Mouse (Mus musculus): Measurements from ENCODE around the gene Gpatch3. TPM values are rescaled to one million over a fixed set of nuclear protein-coding genes. Genes with fewer than 3 reads are reported as not detected.

Gene Gpatch3
- 6.2 and 7.5 TPM in 2 replicates for polyA plus RNA-seq (2014; fragmentation: Nextera tagmentation; extraction: Ambion mirVana)

DNA sequence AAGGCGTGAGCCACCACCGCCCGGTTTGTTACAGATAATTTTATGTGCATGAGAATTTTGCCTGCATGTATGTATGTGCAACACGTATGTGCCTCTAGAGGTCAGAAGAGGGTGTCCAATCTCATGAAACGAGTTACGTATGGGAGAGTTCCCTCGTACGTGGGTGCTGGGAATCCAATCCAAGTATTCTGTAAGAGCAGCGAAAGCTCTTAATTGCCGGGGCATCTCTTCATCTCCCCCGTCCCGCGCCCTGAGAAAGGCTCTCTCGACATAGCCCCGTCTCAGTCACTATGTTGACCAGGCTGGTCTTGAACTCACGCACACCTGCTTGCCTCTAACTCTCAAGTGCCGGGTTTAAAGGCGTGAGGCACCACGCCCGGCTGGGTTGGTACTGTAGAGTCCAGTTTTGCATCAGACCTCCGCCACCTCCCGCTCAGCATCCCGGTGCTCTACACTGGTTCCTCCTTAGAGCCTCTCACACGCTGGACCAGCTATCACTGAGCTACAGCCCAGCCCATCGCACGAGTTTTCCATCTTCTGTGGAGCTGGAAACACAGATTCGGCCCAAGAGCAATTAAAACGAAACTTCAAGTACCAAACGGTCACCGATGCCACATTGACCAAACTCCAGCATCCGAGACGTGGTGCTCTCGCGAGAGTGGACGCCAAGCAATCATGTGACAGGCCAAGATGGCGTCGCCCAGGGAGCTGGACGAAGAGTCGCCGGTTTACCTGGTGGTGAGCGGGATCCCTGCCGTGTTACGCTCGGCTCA, at the start of gene Gpatch3:
Gene Gpatch3 (plus strand): TSS at position 676 of the 773 bp plus-strand sequence.
- H3K9me3 ChIP-seq (ENCODE audit: control insufficient read depth, low read length): no peaks in the 10 kb centered on the region
- ATAC-seq (ENCODE audit: low FRiP score) (peak; percentile 94), DNase-seq (ENCODE audit: low spot score) (peak; percentile 96)
- 7% methylated on average over 44 of the region's 44 CpGs for WGBS
- H3K27me3 ChIP-seq (ENCODE audit: control insufficient read depth, insufficient read depth, low read length): no peaks in the 10 kb centered on the region
- peak within 1 kb of the TSS; percentile 81 for H3K4me2 ChIP-seq (replicated peaks)
- peaks cover 10% of the 10 kb centered on the region; the same call in 1 of the 2 replicates for H3K4me1 ChIP-seq (replicated peaks; ENCODE audit: control insufficient read depth, insufficient read depth, low read length)
- H3K27ac ChIP-seq: peak within 1 kb of the TSS; percentile 67
- H3K36me3 ChIP-seq (replicated peaks; ENCODE audit: control insufficient read depth, insufficient read depth): peaks cover 15% of the 10 kb centered on the region
- H3K9ac ChIP-seq: peak within 1 kb of the TSS; percentile 87
- H3K4me3 ChIP-seq (replicated peaks; ENCODE audit: low read length): peak within 1 kb of the TSS; percentile 99

DNA sequence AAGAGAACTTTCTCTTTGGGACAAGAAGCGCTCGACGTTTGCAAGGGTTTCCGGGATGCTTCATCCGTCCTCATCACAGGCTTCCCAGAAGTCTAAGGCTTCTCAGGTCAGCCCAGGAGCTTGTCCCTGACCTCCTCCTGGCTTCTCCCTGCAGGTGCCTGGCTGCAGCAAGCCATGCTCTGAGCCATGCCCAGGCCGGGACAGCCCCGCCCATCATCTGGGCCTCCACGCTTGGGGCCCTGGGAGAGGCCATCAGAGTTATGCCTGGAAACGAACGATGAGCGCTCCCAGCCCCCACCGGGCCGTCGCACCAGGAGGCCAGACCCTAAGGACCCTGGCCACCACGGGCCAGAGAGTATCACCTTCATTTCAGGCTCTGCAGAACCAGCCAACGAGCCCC, 46.8 kb upstream of the Gpatch3 start:
- 71% methylated on average over 16 of the region's 16 CpGs for WGBS
- no peaks in the 10 kb centered on the region for H3K27me3 ChIP-seq (ENCODE audit: control insufficient read depth, insufficient read depth, low read length)
- peaks cover 47% of the 10 kb centered on the region for H3K36me3 ChIP-seq (replicated peaks; ENCODE audit: control insufficient read depth, insufficient read depth)
- no peak overlapping the region for H3K9ac ChIP-seq
- DNase-seq (ENCODE audit: low spot score) (no peak), ATAC-seq (ENCODE audit: low FRiP score) (no peak)
- no peaks in the 10 kb centered on the region for H3K9me3 ChIP-seq (ENCODE audit: control insufficient read depth, low read length)
- no peak overlapping the region for H3K27ac ChIP-seq
- H3K4me1 ChIP-seq (replicated peaks; ENCODE audit: control insufficient read depth, insufficient read depth, low read length): no peaks in the 10 kb centered on the region
- H3K4me2 ChIP-seq (replicated peaks): no peak overlapping the region
- no peak overlapping the region for H3K4me3 ChIP-seq (replicated peaks; ENCODE audit: low read length)

DNA sequence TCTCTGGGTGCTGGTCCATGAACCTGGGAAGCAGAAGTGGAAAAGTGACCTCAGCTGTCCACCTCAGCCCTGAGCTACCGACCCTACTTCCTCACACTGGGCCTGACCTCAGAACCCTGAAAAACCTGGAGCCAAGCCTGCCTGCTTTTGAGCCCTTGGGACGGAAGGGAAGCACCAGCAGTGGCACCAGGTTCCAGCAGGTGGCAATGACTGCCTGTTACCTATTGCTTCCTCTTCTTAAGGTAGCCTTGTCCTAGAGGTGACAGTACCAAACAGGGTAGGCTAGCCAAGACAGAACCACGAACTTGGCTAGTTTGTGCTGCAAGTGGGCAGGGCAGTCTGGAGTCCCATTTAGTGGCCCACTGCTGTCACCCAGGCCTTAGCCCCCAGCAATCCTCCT, 41.8 kb upstream of the Gpatch3 start:
- H3K36me3 ChIP-seq (replicated peaks; ENCODE audit: control insufficient read depth, insufficient read depth): peaks cover 93% of the 10 kb centered on the region
- 84% methylated on average over 3 of the region's 3 CpGs for WGBS
- ATAC-seq (ENCODE audit: low FRiP score) (no peak), DNase-seq (ENCODE audit: low spot score) (no peak)
- no peak overlapping the region for H3K4me3 ChIP-seq (replicated peaks; ENCODE audit: low read length)
- H3K9ac ChIP-seq: no peak overlapping the region
- no peaks in the 10 kb centered on the region for H3K27me3 ChIP-seq (ENCODE audit: control insufficient read depth, insufficient read depth, low read length)
- H3K9me3 ChIP-seq (ENCODE audit: control insufficient read depth, low read length): no peaks in the 10 kb centered on the region
- no peaks in the 10 kb centered on the region for H3K4me1 ChIP-seq (replicated peaks; ENCODE audit: control insufficient read depth, insufficient read depth, low read length)
- H3K4me2 ChIP-seq (replicated peaks): no peak overlapping the region
- H3K27ac ChIP-seq: no peak overlapping the region

DNA sequence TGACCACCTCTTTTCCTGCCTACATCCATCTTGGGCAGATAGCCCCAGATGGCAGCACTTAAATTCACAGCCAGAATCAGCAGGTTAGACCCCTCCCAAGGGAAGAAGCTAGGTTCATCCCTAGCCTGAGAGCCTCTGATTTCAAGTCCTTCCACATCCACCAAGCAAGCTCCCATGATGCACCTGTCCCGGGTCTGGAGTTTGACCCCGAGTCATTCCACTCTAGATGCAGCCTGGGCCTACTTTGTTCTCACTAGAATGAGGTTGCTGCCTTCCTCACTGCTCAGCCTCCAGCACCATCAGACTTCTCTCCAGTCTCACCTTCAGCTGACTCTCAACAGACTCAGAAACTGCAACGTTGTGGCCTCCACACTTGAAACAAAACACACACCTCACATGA, 38.5 kb upstream of the Gpatch3 start:
- Histone ChIP-seq H3K36me3 (replicated peaks; ENCODE audit: control insufficient read depth, insufficient read depth) (peaks cover 97% of the 10 kb centered on the region), H3K27me3 (ENCODE audit: control insufficient read depth, insufficient read depth, low read length) (no peaks in the 10 kb centered on the region), H3K4me1 (replicated peaks; ENCODE audit: control insufficient read depth, insufficient read depth, low read length) (no peaks in the 10 kb centered on the region), H3K4me3 (replicated peaks; ENCODE audit: low read length) (no peak overlapping the region), H3K9me3 (ENCODE audit: control insufficient read depth, low read length) (no peaks in the 10 kb centered on the region), H3K4me2 (replicated peaks) (no peak overlapping the region), H3K9ac (no peak overlapping the region), H3K27ac (no peak overlapping the region)
- DNase-seq (ENCODE audit: low spot score) (no peak), ATAC-seq (ENCODE audit: low FRiP score) (no peak)
- 92% methylated on average over 3 of the region's 3 CpGs for WGBS

DNA sequence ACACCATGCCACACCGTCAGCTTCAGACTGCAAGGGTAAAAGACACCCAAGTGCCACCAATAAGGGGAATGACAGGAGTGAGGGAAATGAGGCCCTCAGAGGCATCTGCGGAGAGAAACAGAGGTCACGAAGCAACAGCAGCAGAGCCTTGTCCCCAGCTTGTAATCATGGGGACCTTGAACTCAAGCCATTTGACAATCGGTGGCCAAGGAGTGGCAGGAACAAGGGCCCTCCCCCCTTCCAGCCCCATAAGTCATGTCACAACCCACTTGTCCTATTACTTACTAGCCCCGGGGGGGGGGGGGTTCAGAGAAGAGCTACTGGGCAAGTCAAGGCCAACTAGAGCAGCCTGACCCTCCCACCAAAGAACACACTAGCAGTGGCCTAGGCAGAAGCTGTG, 37.9 kb upstream of the Gpatch3 start:
- H3K9me3 ChIP-seq (ENCODE audit: control insufficient read depth, low read length): no peaks in the 10 kb centered on the region
- no peak overlapping the region for H3K4me2 ChIP-seq (replicated peaks)
- H3K4me3 ChIP-seq (replicated peaks; ENCODE audit: low read length): no peak overlapping the region
- no peak overlapping the region for H3K9ac ChIP-seq
- WGBS: 91% methylated on average over 5 of the region's 5 CpGs
- H3K4me1 ChIP-seq (replicated peaks; ENCODE audit: control insufficient read depth, insufficient read depth, low read length): no peaks in the 10 kb centered on the region
- no peaks in the 10 kb centered on the region for H3K27me3 ChIP-seq (ENCODE audit: control insufficient read depth, insufficient read depth, low read length)
- H3K27ac ChIP-seq: no peak overlapping the region
- H3K36me3 ChIP-seq (replicated peaks; ENCODE audit: control insufficient read depth, insufficient read depth): peaks cover 95% of the 10 kb centered on the region
- ATAC-seq (ENCODE audit: low FRiP score) (no peak), DNase-seq (ENCODE audit: low spot score) (no peak)

DNA sequence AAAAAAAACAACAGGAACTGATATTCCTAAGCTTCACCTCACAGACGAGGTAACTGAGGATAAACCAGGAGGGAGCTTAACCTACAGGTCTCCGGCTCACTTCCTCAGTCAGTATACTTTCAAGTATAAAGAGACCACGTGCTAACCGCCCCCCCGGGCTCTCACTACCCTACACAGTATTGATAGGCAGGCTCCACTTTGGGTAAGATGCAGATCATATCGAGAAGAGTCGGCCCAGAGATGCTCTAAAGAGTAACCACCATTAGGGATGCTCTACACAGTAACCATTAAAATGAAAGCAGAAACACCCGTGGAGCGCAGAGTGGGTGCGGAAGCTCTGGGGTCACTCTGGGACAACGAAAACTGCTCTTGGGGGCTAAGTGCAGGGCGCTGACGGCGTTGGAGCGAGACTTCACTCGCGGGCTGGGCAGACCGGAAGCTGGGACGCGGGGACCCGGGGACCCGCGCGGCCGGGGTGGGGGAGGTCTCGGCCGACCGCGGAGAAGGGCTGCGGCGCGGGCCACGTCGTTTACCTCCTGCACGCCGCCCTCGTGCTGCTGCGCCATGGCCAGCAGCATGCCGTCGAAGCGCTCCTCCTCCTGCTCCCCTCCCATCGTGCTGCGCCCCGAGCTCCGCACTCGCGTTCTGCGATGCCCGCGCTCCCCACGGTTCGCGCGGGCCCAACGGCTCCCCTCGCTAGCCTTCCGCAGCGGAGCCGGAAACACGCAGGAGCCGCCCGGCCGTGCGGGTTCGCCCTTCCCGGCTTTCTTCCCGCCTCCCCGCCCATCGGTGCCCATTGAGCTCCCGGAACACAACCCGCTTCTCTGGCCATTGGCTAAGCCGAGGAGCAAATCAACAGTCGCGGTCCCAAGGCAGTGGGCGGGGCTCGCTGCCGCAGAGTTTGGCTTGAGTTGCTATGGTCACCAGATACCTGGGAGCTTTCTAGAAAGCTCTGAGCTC, 29.0 kb upstream of the Gpatch3 start, which contains the start of gene Nudc:
Gene Nudc (minus strand): TSS at position 725 of the 960 bp plus-strand sequence.
- Histone ChIP-seq H3K4me1 (replicated peaks; ENCODE audit: control insufficient read depth, insufficient read depth, low read length) (peaks cover 8% of the 10 kb centered on the region), H3K9me3 (ENCODE audit: control insufficient read depth, low read length) (no peaks in the 10 kb centered on the region), H3K4me3 (replicated peaks; ENCODE audit: low read length) (peak within 1 kb of the TSS; percentile 82), H3K27ac (peak within 1 kb of the TSS; percentile 74), H3K4me2 (replicated peaks) (peak within 1 kb of the TSS; percentile 96), H3K27me3 (ENCODE audit: control insufficient read depth, insufficient read depth, low read length) (no peaks in the 10 kb centered on the region), H3K36me3 (replicated peaks; ENCODE audit: control insufficient read depth, insufficient read depth) (peaks cover 23% of the 10 kb centered on the region), H3K9ac (peak within 1 kb of the TSS; percentile 72)
- ATAC-seq (ENCODE audit: low FRiP score) (peak; percentile 99), DNase-seq (ENCODE audit: low spot score) (peak; percentile 95)
- WGBS: under 1% methylated on average over 67 of the region's 77 CpGs

DNA sequence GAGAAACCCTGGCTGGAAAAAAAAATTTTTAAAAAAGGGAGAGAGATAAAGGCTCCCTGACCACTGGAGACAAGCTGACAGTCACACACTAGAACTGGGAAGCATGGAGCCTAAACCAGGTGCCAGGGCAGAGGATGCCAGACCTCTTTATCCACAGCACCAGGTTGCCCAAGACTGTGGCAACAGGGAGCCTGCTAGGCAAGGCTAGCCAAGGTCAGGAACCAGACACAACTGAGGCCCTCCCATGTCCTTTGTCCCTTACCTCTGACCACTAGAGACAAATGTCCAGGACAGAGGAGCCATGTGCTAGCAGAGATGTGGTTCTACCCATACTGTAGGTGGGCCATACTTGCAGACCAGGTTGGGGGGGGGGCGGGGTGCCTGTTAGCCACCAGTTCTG, 22.5 kb upstream of the Gpatch3 start:
- WGBS: 88% methylated on average over 1 of the region's 1 CpGs
- no peak overlapping the region for H3K9ac ChIP-seq
- H3K9me3 ChIP-seq (ENCODE audit: control insufficient read depth, low read length): no peaks in the 10 kb centered on the region
- H3K36me3 ChIP-seq (replicated peaks; ENCODE audit: control insufficient read depth, insufficient read depth): no peaks in the 10 kb centered on the region
- DNase-seq (ENCODE audit: low spot score) (no peak), ATAC-seq (ENCODE audit: low FRiP score) (no peak)
- no peaks in the 10 kb centered on the region for H3K27me3 ChIP-seq (ENCODE audit: control insufficient read depth, insufficient read depth, low read length)
- H3K4me2 ChIP-seq (replicated peaks): no peak overlapping the region
- H3K4me1 ChIP-seq (replicated peaks; ENCODE audit: control insufficient read depth, insufficient read depth, low read length): no peaks in the 10 kb centered on the region
- no peak overlapping the region for H3K4me3 ChIP-seq (replicated peaks; ENCODE audit: low read length)
- H3K27ac ChIP-seq: no peak overlapping the region

DNA sequence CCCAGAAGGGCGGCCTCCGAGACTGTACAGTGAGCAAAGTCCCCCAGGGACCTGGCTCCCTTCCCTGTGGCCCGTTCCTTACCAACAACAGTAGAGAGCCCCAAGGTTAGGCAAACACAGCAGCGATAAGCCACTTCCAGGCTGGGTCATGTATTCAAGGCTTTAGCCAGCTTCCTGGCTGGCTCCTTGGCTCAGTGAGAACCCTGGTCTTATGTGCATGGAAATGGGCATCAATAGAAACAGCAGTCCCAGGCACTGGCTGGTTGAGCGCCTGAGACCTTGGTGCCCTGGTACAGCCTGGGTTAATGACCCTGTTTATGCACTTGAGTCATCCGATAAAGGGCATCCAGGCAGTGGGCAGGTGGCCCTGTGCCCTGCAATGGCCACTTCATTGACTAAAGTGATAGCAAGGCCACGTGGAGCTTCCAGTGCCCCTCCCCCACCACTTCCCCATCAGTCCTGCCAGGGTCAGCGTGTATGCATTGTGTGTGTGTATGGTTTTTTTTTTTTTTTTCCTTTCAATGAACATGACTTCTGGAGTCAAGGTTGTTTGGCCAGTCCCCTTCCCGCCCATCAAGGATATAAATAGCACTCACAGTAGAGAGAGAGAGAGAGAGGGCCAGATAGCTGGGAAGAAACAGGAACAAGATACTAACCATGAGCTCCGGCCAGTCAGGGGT, 21.6 kb upstream of the Gpatch3 start, which contains the start of gene Nr0b2:
Gene Nr0b2 (plus strand): TSS at position 609 of the 680 bp plus-strand sequence.
- no peaks in the 10 kb centered on the region for H3K27me3 ChIP-seq (ENCODE audit: control insufficient read depth, insufficient read depth, low read length)
- no peak within 1 kb of the TSS for H3K27ac ChIP-seq
- WGBS: 68% methylated on average over 10 of the region's 10 CpGs
- DNase-seq (ENCODE audit: low spot score) (no peak), ATAC-seq (ENCODE audit: low FRiP score) (no peak)
- H3K4me3 ChIP-seq (replicated peaks; ENCODE audit: low read length): no peak within 1 kb of the TSS
- H3K36me3 ChIP-seq (replicated peaks; ENCODE audit: control insufficient read depth, insufficient read depth): no peaks in the 10 kb centered on the region
- H3K4me2 ChIP-seq (replicated peaks): no peak within 1 kb of the TSS
- H3K9ac ChIP-seq: no peak within 1 kb of the TSS
- H3K4me1 ChIP-seq (replicated peaks; ENCODE audit: control insufficient read depth, insufficient read depth, low read length): no peaks in the 10 kb centered on the region
- H3K9me3 ChIP-seq (ENCODE audit: control insufficient read depth, low read length): no peaks in the 10 kb centered on the region

All from hindbrain, embryonic 14.5 days (tissue).